Mouse (Mus musculus) lung, adult 2 months (tissue): ENCODE measurements around the gene Sphk2.

ENCODE experiments used
- CTCF ChIP-seq: fragments of 200-500 bp; IDR thresholded peaks from 2 replicates; pipeline ENCODE4 v1.5.1; 2011; ENCODE audit warnings: mild to moderate bottlenecking, low read length, control low read depth; ENCODE audit not compliant: insufficient read depth
- POLR2A ChIP-seq: fragments of 200-500 bp; IDR thresholded peaks from 2 replicates; pipeline ENCODE4 v1.6.1; 2011; ENCODE audit warnings: low read depth, mild to moderate bottlenecking, control low read depth, low read length, borderline replicate concordance; ENCODE audit errors: extremely low read depth

- TF ChIP-seq CTCF (no peak), POLR2A (no peak)
Observed at GRCm38 (mm10) chr7:45759400-45759799, 41.6 kb upstream of the Sphk2 start.
